Comparison of ENCODE assay signal across 24 mouse cellular contexts in genomic region chr1:98016004-98016848, GRCm38 (mm10).
A peak's percentile ranks its signal among the peaks of the same experiment; 100 is the strongest.
DNase-seq lines count a peak whose midpoint lies in the region; ATAC-seq lines count a peak whose summit lies in the region.
"Had no signal": no experiment of that assay in that cellular context is flagged by ENCODE, and none has a peak within 500 bp of the region (broad histone marks: within the 10 kb centered on the region; RNA-seq: fewer than 3 reads in every experiment).

No protein-coding gene starts in this region.

- no peaks in the 10 kb centered on the region for H3K36me3 ChIP-seq in heart, embryonic 11.5 days (ENCODE audit: control insufficient read depth, insufficient read depth, low read length)
- no peaks in the 10 kb centered on the region for H3K36me3 ChIP-seq in forebrain, embryonic 12.5 days (replicated peaks)
- no peaks in the 10 kb centered on the region for H3K36me3 ChIP-seq in midbrain, embryonic 10.5 days
- H3K36me3 ChIP-seq in midbrain, embryonic 16.5 days (ENCODE audit: control insufficient read depth, insufficient read depth, low read length) = no peaks in the 10 kb centered on the region
- H3K36me3 ChIP-seq: heart, embryonic 10.5 days; intestine, embryonic 15.5 days; limb, embryonic 12.5 days; stomach, embryonic 15.5 days had no signal

- H3K9me3 ChIP-seq in heart, embryonic 11.5 days (replicated peaks; ENCODE audit: control insufficient read depth, low read length) = no peaks in the 10 kb centered on the region
- no peaks in the 10 kb centered on the region for H3K9me3 ChIP-seq in forebrain, embryonic 12.5 days
- H3K9me3 ChIP-seq in midbrain, embryonic 10.5 days (replicated peaks) = no peaks in the 10 kb centered on the region
- no peaks in the 10 kb centered on the region for H3K9me3 ChIP-seq in midbrain, embryonic 16.5 days (replicated peaks; ENCODE audit: control insufficient read depth, low read length, poor library complexity, severe bottlenecking)
- H3K9me3 ChIP-seq: heart, embryonic 10.5 days; intestine, embryonic 15.5 days; limb, embryonic 12.5 days; stomach, embryonic 15.5 days had no signal

- DNase-seq in heart, adult 11 months = peak; percentile 46
- peak; percentile 27 for DNase-seq in midbrain, embryonic 10.5 days (ENCODE audit: low spot score)
- no peak for DNase-seq in gastrocnemius, postnatal 10 days
- DNase-seq in thymus, postnatal 10 days (ENCODE audit: low spot score in 2 of 2) = no peak
- DNase-seq in heart, adult 8-10 months (ENCODE audit: low spot score) = no peak
- DNase-seq: adrenal gland, postnatal 10 days; cerebellum, adult 2 months; cerebellum, postnatal 36 days; kidney, adult 9 months; kidney, postnatal 14 days; layer of hippocampus, postnatal 36 days; liver, postnatal 0 days; thymus, adult 18-20 months; thymus, postnatal 4 days had no signal

- H3K27me3 ChIP-seq in heart, embryonic 11.5 days (ENCODE audit: control insufficient read depth, insufficient read depth, low read length) = no peaks in the 10 kb centered on the region
- no peaks in the 10 kb centered on the region for H3K27me3 ChIP-seq in forebrain, embryonic 12.5 days
- no peaks in the 10 kb centered on the region for H3K27me3 ChIP-seq in midbrain, embryonic 10.5 days (ENCODE audit: low read depth, poor library complexity, severe bottlenecking)
- no peaks in the 10 kb centered on the region for H3K27me3 ChIP-seq in midbrain, embryonic 16.5 days (ENCODE audit: control insufficient read depth, insufficient read depth, low read depth, low read length)
- H3K27me3 ChIP-seq: intestine, embryonic 15.5 days; limb, embryonic 12.5 days; stomach, embryonic 15.5 days had no signal

- ATAC-seq in heart, embryonic 11.5 days (replicated peaks; ENCODE audit: insufficient number of reproducible peaks, low FRiP score, low TSS enrichment) = no peak
- peak; percentile 41; the same call in 1 of the 2 replicates for ATAC-seq in forebrain, embryonic 12.5 days (ENCODE audit: low FRiP score)
- ATAC-seq in midbrain, embryonic 16.5 days = peak; percentile 57; the same call in 1 of the 2 replicates
- ATAC-seq: intestine, embryonic 15.5 days; liver, postnatal 0 days; lung, postnatal 0 days had no signal

- WGBS in heart, embryonic 11.5 days (ENCODE audit: insufficient replicate concordance) = 66% methylated on average over 10 of the region's 10 CpGs
- 32% methylated on average over 10 of the region's 10 CpGs for WGBS in forebrain, embryonic 12.5 days
- WGBS in midbrain, embryonic 10.5 days = 37% methylated on average over 10 of the region's 10 CpGs
- WGBS in midbrain, embryonic 16.5 days = 21% methylated on average over 10 of the region's 10 CpGs

- H3K4me3 ChIP-seq in heart, embryonic 11.5 days (ENCODE audit: low read depth, low read length) = no peak overlapping the region
- no peak overlapping the region for H3K4me3 ChIP-seq in forebrain, embryonic 12.5 days (replicated peaks)
- no peak overlapping the region; the same call in 1 of the 2 replicates for H3K4me3 ChIP-seq in midbrain, embryonic 10.5 days
- no peak overlapping the region for H3K4me3 ChIP-seq in midbrain, embryonic 16.5 days (ENCODE audit: low read depth, low read length)
- H3K4me3 ChIP-seq: heart, embryonic 10.5 days; intestine, embryonic 15.5 days; layer of hippocampus, adult 2 months; limb, embryonic 12.5 days; stomach, embryonic 15.5 days had no signal

- H3K9ac ChIP-seq in heart, embryonic 11.5 days (ENCODE audit: low read depth, low read length) = no peak overlapping the region
- H3K9ac ChIP-seq in forebrain, embryonic 12.5 days = no peak overlapping the region
- H3K9ac ChIP-seq in midbrain, embryonic 16.5 days (ENCODE audit: low read depth, low read length) = no peak overlapping the region
- H3K9ac ChIP-seq: intestine, embryonic 15.5 days; limb, embryonic 12.5 days; liver, postnatal 0 days; stomach, embryonic 15.5 days had no signal

- H3K4me2 ChIP-seq in heart, embryonic 11.5 days = no peak overlapping the region
- H3K4me2 ChIP-seq in forebrain, embryonic 12.5 days = 0 out of 2 replicates have a peak overlapping the region, but pooled peaks have one; percentile 19
- H3K4me2 ChIP-seq in midbrain, embryonic 16.5 days (ENCODE audit: low read length) = peak overlapping the region; percentile 19; the same call in 1 of the 2 replicates
- H3K4me2 ChIP-seq: intestine, embryonic 15.5 days; limb, embryonic 12.5 days; liver, embryonic 11.5 days; stomach, embryonic 15.5 days had no signal

- no peak overlapping the region for H3K27ac ChIP-seq in heart, embryonic 11.5 days (ENCODE audit: low read depth, low read length)
- no peak overlapping the region for H3K27ac ChIP-seq in forebrain, embryonic 12.5 days
- peak overlapping the region; percentile 60; the same call in 1 of the 2 replicates for H3K27ac ChIP-seq in midbrain, embryonic 10.5 days (replicated peaks)
- H3K27ac ChIP-seq in midbrain, embryonic 16.5 days (ENCODE audit: low read length) = peak overlapping the region; percentile 5
- H3K27ac ChIP-seq: heart, embryonic 10.5 days; intestine, embryonic 15.5 days; layer of hippocampus, adult 2 months; limb, embryonic 12.5 days; stomach, embryonic 15.5 days had no signal

- H3K4me1 ChIP-seq in heart, embryonic 11.5 days (ENCODE audit: control insufficient read depth, insufficient read depth, low read length) = no peaks in the 10 kb centered on the region
- H3K4me1 ChIP-seq in forebrain, embryonic 12.5 days = peaks cover 10% of the 10 kb centered on the region
- H3K4me1 ChIP-seq in midbrain, embryonic 10.5 days = peaks cover 14% of the 10 kb centered on the region
- H3K4me1 ChIP-seq in midbrain, embryonic 16.5 days (ENCODE audit: control insufficient read depth, insufficient read depth, low read length) = peaks cover 10% of the 10 kb centered on the region
- H3K4me1 ChIP-seq: heart, embryonic 10.5 days; intestine, embryonic 15.5 days; limb, embryonic 12.5 days; stomach, embryonic 15.5 days had no signal

Comparison
In these comparisons a context has a peak if more than half of its experiments do, and no peak if none do; other contexts are left out.
1. DNase-seq: peak in heart, adult 11 months (single experiment) and midbrain, embryonic 10.5 days (single experiment); none in gastrocnemius, postnatal 10 days (single experiment), thymus, postnatal 10 days (0 of 2) and heart, adult 8-10 months (single experiment).
2. H3K27ac ChIP-seq: peak in midbrain, embryonic 10.5 days (single experiment) and midbrain, embryonic 16.5 days (single experiment); none in heart, embryonic 11.5 days (single experiment) and forebrain, embryonic 12.5 days (single experiment).